Mouse (Mus musculus): ENCODE measurements around the gene Rcn3.
A peak's percentile ranks its signal among the peaks of the same experiment; 100 is the strongest.

Gene Rcn3

DNA sequence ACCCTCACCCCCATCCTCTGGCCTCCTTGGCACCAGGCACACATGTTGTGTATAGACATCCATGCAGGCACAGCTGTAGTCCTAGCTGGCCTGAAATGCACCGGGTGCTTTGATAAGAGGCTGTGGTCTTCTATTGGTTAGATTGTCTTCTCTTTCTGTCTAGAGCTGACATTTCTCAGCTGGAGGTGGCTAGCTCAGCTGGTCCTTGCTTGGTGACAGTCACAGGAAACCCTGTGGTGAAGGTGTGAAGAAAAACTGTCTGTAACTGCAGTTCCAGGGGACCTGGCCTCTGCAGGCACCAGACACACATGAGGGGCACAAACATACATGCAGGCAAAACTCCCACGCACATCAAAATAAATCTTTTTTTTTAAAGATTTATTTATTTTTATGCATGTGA, 22.4 kb downstream of the Rcn3 start:
- no peak for DNase-seq

DNA sequence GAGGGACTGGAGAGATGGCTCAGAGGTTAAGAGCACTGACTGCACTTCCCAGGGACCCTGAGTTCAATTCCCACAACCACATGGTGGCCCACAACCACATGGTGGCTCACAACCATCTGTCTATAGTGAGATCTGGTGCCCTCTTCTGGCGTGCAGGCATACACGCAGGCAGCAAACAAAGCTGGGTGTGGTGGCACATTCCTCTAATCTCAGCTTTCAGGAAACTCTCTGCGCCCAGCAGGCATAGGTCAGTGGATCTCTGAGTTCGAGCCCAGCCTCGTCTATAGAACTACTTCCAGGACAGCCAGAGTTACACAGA, 24.1 kb downstream of the Rcn3 start:
- no peak for DNase-seq

DNA sequence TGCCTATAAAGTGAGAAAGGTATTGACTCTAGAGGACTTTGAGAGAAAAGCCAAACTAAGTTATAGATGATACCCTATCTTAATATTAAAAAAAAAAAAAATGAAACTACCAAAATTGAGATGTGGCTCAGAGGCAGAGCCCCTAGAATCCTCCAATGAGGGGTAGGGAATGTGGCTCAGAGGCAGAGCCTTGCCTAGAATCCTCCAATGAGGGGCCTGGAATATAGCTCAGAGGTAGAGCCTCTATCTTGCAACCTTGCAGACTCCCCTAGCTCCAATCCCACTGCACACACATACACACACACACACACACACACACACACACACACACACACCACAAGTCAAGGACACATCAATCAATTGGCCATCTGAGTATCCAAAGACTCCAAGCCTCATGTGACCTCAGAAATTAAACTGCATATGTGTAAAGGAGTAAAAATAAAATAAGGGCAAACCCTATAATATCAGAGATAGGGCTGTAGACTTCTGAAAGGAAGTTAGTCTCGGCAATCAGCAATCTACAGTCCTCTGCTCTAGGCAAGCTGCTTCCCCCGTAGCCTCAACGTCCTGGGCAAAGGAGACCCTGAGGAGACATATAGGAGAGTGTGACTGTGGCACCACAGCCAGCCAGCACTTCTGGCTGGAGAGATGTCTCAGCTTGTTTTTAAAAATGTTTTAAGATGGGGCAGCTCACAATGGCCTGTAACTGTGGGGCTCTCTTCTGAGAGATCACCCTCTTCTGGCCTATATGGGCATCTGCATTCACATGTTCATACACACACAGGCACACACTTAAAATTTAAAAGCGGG, 24.6 kb downstream of the Rcn3 start:
- no peak for DNase-seq

DNA sequence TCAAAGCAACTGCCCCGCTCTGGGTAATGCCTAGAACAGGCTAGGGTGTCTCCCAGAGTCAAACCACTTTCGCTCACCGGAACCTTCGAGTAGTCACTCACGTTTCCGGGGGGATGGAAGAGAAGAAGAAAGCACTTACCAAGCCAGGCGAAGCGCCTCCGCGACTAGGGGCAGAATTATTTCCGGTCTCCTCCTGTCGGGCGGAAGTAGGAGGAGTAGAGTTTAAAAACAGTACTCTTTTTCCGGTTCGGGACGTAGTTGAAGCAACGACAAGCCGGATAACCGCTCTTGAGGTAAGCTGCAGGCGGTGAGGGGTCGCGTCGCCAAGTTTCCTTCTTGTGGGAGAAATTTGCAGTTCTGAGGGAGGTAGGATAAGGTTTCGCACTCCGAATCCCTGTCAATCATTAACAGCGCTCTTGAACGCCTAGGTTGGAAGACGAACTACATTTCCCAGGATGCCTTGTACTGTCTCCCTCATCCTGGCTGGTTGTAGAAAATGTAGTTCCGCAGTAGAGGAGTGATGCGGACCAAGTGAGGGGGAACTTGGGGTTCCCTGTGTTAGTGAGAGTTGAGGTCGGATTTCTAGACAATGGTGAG, 29.7 kb downstream of the Rcn3 start, which contains the start of the genes Nosip and Prrg2:
Gene Nosip, plus strand, starts transcription at position 191 of the 597 bp plus-strand sequence.
Gene Prrg2, minus strand, starts transcription at position 439 of the 597 bp plus-strand sequence.
- DNase-seq = peak; percentile 88

DNA sequence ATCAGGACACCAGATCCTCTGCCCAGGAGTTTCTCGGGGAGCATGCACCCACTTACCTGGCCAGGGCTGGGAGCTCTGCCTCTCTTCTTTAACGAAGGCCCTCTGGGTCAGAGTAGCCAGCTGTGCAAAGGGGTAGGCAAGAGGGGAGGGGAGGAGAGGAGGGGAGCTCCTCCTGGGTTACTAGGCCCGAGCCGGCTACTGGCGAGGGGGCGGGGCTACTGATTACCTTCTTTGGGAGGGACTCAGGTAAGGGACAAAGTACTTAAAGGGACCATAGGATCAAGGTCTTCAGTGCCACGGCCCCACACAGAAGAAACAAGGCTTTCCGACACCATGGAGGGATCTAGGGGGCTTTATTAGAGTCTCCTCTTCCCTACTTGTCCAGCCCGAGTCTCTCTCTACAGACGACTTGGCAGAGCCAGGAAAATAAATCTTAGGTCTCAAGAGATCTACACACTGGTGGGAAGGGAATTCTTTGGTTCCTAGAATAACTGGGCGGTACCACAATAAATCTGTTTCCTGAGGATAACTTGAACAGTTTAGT, 30.4 kb downstream of the Rcn3 start:
- no peak for DNase-seq

DNA sequence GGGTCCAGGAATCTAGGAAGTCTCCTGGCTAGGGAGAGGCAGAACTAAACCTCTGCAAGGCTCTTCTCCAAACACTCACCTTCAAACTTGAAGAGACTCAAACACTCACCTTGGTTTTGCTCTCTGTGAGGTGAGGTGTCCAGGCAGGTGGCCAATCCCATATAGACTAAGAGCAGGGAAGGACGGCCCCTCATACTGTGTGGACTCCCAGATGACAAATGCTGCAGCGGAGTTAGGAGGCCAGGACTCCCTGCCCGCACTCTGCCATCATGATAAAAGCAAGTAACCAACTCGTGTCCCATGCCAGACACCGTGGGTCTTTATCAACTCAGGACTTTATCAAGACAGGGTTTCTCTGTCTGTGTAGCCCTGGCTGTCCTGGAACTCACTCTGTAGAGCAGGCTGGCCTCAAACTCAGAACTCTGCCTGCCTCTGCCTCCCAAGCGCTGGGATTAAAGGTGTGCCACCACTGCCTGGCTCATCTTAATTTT, 31.3 kb downstream of the Rcn3 start:
- no peak for DNase-seq

DNA sequence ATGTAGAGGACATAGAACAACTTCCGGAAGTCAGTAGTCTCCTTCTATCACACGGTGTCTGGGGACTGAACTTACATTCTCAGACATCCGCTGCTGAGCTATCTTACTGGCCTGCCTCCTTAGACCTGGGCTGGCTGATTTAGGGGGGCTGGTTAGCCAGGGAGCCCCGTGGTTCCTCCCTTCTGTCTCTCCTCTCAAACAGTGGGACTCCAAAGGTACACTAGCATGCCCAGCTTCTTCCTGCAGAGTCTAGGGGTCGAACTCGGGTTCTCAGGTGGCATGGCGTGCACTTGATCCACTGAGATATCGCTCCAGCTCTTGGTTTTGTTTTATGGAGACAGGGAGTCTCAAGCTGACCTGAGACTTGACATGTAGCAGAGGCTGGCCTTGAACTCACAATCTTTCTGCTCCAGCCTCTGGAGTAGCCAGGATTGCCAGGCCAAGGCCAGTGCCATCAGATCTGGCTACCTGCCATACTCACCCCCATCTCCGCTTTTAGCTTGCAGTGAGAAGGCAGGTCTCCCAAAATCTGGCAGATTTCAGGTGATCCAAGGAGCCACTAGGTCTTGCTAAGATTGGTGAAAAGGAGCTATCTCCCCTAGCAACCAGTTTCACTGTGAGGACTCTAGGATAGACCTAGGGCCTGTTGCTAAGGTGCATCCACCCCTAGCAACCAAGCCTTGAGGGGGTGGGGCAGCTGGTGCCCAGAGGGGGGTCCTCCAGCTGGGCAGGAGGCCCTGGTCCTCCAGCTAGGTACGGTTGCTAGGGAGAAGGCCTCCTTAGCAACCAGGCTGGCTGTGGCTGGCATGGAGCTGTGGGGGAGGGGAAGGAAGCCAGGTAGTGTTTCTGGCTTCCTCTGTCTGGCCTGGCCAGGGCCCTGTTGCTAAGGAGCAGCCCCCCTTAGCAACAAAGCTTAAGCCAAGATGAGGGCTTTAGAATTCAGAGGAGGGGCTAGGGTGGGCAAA, 33.1 kb downstream of the Rcn3 start:
- no peak for DNase-seq

DNA sequence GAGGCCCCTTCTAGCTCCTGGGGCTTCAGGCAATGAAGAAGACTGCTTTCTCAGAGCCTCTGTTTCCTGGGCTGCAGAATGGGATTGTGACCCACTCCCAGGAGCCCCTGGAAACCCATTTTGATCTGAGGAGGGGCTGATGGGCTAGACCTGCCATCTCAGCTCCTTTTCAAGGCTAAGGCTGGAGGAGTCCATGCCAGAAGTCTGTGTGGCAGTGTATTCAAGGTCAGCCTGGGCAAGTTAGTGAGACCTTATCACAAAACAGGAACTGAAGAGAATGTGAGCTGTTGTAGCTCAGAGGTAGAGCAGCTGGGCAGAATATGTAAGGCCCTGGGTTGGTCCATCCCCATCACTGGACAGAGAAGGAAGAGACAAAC, 35.1 kb downstream of the Rcn3 start:
- DNase-seq = no peak

DNA sequence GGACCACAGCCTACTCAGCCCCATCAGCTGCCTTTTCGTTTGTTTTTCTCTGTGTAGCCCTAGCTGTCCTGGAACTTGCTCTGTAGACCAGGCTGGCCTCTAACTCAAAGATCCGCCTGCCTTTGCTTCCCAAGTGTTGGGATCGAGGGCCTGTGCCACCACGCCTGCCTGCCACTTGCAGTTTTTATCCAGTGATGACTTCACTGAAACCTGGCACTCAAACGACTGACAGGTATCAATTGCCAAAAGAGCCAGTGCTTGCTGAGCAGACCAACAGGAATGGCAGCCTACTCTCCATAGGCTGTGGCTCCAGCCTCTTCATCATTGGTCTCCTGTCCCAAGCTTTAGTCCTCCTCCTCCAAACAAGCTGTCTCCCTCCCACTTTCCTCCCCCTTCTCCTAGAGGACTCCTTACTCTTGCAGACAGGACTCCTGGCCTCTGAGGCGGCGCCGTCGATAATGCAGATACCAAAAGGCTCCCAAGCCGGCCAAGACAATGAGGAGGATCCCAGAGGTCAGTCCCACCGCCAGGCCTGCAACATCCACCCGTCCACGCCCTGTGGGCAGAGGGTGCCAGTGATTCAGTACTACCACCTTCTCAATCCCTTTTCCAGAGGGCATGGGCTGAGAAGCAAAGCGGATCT, 35.6 kb downstream of the Rcn3 start:
- no peak for DNase-seq

DNA sequence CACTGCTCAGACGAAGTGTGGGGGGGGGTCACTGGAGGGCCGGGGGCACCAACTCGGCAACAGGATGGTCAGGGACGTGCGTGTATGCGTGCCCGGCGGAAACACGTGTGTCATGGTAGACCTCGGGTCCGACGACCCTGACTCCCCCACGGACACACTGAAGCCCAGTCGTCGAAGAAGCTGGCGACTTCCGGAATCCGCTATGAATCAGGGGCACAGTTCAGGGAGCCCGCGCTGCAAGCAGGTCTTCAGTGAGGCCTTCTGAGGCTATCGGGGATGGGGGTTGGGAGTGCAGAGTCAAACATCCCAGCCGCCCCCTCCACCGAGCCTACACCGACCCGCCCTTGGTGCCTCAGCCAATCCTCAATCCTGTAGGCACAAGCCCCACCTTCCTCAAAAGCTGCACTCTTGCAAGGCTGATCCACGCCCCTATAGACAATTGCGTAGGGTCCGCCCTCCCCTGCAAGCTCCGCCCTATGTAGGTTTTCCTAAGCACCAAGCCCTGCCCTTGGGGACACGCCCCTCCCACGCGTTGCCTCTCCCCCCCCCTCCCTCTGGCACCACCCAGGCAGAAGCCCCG, 38.0 kb downstream of the Rcn3 start:
- DNase-seq = peak; percentile 82

DNA sequence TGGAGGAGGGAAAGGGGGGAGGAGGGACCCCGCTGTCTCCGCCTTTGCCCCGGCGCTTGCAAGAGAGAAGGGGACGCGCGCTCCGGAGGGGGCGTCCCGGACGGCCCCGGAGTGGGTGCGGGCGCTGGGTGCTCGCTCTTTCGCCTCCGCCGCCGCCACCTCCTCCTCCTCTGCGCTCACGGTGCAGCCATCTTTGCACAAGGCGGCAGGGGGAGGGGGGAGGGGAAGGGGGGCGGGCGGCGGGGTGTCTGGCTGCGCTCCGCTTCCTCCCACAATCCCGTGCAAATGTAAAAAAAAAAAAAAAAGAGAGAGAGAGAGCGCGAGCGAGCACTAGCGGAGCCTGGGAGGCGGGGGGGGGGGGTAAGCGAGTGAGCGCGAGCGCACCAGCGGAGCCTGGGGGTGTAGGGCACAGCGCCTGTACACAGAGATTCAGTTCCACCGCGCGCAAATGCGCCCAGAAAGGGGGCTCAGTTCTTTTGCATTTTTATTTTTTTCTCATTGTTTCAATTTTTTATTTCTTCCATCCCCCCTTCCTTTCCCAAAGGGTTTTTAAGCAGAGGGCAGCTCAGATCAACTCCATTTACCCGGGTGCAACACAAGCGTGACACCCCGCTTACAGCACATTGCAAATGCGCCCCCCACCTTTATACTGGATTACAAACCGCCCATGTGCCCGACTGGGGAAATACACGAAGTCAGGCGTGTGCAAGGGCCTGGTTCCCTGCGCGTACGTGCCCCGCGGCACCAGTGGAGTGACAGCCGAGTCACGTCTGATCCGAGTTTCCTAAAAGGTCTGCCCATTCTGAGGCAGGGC, 38.7 kb downstream of the Rcn3 start:
- peak; percentile 68 for DNase-seq

DNA sequence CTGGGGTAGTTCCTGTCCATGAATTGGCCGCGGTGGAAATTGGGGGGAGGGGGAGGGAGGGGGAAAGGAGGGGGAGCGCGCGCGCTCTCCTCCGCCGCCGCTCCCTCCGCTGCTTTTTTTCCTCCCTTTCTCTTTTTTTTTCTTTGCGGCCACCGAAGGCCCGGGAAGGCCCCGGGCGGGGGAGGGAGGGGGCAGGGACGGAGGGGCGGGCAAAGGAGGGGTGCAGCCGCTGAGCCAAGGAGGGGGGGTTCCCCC, 39.2 kb downstream of the Rcn3 start, which contains the start of gene Prr12:
Gene Prr12, minus strand, starts transcription at position 20 of the 255 bp plus-strand sequence.
- DNase-seq = no peak

DNA sequence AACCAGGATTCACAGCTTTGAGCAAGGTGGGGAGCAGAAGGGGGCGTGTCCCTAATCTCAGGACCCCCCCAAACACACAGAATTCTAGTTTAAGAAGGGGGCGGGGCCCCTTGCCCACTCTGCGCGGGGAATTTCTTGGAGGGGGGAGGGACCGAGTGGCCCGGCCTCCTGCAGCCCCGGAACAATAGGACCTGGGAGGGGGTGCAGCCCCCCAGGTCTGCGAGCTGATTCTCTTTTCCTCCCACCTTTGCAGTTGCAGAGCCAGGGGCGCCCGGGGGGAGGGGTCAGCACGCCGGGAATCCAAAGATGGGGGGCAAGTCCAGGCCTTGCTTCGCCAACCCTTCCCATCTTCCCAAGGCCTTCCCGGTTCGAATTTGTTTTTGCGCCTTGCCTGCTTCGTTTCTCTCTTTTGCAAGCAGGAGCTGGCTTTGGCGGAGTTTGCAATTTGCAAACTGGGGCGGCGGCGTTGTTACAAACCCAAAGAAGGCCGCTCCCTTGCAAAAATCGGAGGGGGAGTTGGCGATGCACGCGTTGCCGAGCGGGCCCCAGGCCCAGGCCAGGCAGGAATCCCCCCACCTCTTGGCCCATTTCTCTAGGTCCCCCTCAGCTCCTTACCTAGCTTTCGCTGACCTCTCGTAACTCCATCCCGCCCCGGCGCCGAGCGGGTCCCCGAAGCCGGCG, 39.7 kb downstream of the Rcn3 start:
- DNase-seq = peak; percentile 59

DNA sequence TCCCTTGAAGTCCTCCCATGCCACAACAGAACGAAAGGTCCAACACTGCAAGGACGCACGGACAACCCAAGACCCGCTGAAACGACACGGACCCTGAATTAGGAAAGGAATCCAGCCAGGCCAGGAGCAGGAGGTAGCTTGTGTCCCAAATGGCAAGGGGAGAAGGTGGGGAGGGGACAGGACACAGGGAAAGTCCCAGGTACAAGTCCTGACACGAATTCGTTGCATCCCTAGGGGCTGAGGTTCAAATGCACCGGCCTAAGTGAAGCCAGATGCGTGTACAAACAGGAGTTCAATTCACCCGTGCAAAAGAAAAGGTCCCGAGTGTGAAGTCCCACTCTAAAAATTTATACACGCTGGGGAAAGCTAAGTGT, 40.4 kb downstream of the Rcn3 start:
- DNase-seq = no peak

DNA sequence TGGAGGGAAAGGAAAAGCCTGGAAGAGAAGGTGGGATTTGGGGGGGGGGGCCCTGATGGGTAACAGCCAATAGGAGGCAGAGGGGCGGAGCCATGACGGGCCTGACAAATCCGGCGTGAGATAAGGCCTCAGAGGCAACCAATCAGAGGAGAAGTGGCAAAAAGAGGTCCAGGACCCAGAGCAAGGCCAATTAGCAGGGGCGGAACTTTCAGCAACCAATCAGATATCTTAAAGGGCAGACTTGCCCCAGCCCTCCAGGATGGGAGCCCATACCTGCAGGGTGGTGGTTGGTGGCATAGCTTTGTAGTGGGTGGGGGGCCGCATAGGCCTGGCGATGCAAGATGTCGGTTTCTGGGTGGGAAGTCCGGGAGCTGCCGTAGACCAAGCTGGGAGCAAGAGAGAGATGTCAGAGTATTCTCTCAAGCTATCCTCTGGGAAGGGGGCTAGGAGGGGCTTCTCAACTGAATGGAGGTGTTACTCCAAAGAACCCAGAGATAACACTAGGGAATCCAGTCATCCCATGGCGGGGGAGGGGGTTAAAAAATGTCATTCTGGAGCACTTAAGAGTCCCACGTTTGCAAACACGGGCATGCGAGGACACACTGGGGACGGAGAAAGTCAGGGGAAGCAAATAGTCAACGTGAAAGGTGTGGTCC, 40.9 kb downstream of the Rcn3 start:
- peak; percentile 73 for DNase-seq

DNA sequence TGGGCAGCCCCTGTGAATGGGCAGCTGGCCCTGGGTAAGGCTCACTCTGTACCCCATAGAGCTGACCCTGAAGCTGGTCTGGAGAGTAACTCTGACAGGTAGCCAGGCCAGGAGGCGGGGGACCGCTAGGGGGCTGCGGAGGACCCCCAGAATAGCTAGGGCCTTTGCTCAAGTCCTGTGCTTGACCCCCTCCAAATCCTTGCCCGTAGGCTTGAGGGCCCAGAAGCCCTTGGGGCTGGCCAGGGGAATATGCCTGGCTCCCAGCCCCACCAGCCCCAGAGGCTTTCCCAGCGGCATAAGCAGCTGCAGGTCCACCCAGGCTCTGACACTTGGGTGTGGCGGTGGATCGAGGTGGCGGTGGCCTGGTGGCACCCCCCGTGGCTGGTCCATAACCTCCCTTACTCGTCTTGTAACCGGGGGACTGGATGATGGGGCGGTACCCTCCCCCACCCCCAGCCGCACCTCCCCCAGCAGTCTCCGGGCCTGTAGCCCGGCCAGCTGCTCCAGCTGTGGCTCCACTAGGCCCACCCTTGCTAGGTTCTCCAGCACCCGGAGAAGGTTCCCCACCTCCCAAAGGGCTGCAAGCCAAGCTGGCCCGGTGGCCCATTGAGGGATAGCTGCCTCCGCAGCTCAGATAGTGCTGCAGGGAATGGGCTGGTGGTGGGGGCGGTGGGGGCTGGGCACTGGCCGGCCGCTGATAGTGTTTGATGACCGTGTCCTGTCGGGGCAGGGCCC, 42.9 kb downstream of the Rcn3 start:
- DNase-seq = no peak

DNA sequence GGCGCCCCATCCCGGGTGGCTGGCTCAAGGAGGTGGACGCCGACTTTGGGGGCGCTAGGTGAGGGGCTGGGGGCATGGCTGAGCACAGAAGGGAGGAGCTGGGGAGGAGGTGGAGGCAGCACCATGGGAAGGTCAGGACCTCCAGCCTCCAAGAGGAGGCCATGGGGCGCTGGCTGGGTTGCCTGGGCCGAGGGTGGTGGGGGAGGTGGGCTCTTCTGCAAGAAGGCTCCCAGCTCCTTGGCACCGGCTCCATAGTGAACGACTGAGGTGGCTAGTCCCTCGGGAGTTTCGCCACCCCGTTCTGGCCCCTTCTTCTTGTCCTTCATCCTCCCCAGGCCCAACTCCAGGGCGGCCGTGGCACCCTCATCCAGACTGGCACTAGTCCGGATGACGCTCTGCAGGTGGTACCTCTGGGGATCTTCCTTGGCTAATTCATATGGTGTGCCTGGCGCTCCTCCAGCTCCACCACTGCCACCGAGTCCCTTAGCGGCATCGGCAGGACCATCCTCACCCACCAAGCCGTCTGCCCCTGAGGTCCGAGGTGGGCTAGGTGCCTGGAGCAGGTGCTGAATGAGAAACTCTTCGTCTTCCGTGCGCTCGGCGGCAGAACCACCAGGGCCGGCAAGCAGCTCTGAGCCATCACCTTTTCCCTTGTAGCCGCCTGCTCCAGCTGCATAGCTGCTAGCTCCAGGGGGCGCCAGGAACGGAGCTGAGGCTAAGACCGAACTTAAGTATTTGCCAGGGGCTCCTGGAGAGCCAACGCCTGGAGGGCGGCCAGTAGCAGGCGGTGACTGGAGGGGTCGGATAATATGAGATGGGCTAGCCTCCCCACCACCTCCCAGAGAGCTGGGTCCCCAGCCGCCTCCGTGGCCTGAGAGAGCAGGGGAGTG, 43.8 kb downstream of the Rcn3 start:
- no peak for DNase-seq

DNA sequence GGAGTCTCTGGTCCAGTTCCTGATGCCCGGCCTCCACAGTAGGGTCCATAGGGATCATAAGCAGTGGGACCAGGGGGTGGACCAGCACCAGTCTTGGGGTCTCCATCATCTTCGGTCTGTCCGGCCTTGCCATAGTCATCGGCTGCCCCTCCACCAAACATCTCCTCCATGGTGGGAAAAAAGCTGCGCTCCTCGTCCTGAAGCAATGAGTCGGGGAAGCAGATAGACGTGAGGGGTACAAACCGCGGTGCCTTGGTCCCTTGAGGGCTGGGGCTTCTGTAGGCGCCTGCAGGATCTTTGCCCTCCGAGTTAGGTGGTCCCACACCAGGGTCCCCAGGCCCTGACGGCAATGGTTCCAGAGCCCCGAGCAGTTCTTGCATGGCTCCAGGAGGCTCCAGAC, 44.5 kb downstream of the Rcn3 start:
- DNase-seq = no peak

Measured in right cerebral cortex, postnatal 4 days (tissue).